Mouse (Mus musculus): ENCODE data around the gene Csad. TPM values are rescaled to one million over a fixed set of nuclear protein-coding genes. Genes with fewer than 3 reads are reported as not detected.

The Csad gene
- polyA plus RNA-seq, 1 experiment: 18.5 TPM

DNA sequence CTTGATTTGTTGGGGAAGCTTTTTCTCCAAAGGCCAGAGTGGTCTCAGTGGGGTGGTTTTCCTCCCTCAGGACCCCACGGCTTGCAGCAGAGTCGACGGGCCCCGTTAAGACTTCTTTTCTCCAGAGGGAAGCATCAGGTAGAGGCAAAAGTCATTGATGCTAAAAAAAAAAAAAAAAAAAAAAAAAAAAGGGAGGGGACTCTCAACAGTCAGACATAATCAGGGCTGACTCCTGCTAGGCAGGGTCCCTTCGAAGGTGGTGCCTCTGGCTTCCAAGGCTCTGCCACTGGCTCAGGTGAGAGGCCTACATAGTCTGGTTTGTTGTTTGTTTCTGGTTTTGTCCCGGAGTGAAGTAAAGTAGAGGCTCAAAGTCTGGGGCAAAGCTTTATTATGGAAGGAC, 11.1 kb upstream of the Csad start:
- no peak for TF ChIP-seq POLR2A (IDR thresholded peaks at IDR 0.05; ENCODE audit: borderline replicate concordance, control insufficient read depth, low read depth, low read length)
- no peak for TF ChIP-seq CTCF (IDR thresholded peaks at IDR 0.05; ENCODE audit: control insufficient read depth, insufficient read depth, low read length)
- Histone ChIP-seq H3K4me3 (replicated peaks; ENCODE audit: control insufficient read depth, low read depth, low read length) (no peak overlapping the region), H3K4me1 (ENCODE audit: control insufficient read depth, insufficient read depth, low read length) (no peaks in the 10 kb centered on the region), H3K27ac (ENCODE audit: control insufficient read depth, insufficient read depth, low read depth, low read length, poor library complexity) (no peak overlapping the region)
- WGBS: 83% methylated on average over 6 of the region's 6 CpGs

DNA sequence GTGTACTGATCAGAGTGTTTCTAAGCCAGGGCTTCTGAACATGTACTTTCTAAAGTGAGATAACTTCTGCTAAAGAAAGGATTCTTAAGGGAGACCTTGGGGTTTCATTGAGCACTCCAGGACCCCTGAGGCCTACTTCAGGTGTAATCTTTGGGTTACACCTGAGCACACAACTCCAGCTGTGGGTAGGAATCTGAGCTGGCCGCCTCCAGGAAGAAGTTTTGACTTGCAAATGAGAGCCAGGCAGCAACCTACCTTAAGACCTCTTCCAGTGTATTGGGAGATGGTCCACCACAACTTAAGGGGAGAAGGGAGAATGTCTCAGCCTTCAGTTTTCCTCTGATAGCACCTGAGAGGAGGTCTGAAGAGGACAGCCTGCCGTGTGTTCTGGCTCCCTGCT, 9.6 kb upstream of the Csad start:
- no peaks in the 10 kb centered on the region for H3K4me1 ChIP-seq (ENCODE audit: control insufficient read depth, insufficient read depth, low read length)
- H3K4me3 ChIP-seq (replicated peaks; ENCODE audit: control insufficient read depth, low read depth, low read length): no peak overlapping the region
- TF ChIP-seq CTCF (IDR thresholded peaks at IDR 0.05; ENCODE audit: control insufficient read depth, insufficient read depth, low read length): no peak
- no peak for TF ChIP-seq POLR2A (IDR thresholded peaks at IDR 0.05; ENCODE audit: borderline replicate concordance, control insufficient read depth, low read depth, low read length)
- no peak overlapping the region for H3K27ac ChIP-seq (ENCODE audit: control insufficient read depth, insufficient read depth, low read depth, low read length, poor library complexity)
- 86% methylated on average over 2 of the region's 2 CpGs for WGBS

DNA sequence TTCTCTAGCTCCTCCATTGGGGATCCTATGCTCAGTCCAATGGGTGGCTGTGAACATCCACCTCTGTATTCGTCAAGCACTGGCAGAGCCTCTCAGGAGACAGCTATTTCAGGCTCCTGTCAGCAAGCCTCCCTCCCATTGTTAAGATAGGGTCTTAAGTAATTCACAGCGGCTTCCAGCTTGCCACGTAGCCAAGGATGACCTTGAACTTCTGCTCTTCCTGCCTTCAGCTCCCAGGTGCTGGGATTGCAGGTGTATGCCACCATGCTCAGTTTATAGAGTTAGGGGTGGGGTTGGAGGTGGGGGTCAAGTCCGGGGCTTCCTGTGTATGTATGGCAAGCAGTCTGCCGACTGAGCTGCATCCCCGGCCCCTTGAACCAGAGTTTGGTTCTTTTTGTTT, 7.4 kb upstream of the Csad start:
- TF ChIP-seq POLR2A (IDR thresholded peaks at IDR 0.05; ENCODE audit: borderline replicate concordance, control insufficient read depth, low read depth, low read length): no peak
- no peak for TF ChIP-seq CTCF (IDR thresholded peaks at IDR 0.05; ENCODE audit: control insufficient read depth, insufficient read depth, low read length)
- H3K4me1 ChIP-seq (ENCODE audit: control insufficient read depth, insufficient read depth, low read length): peaks cover 3% of the 10 kb centered on the region; the same call in 1 of the 2 replicates
- H3K4me3 ChIP-seq (replicated peaks; ENCODE audit: control insufficient read depth, low read depth, low read length): no peak overlapping the region
- WGBS: 89% methylated on average over 6 of the region's 6 CpGs
- no peak overlapping the region for H3K27ac ChIP-seq (ENCODE audit: control insufficient read depth, insufficient read depth, low read depth, low read length, poor library complexity)

DNA sequence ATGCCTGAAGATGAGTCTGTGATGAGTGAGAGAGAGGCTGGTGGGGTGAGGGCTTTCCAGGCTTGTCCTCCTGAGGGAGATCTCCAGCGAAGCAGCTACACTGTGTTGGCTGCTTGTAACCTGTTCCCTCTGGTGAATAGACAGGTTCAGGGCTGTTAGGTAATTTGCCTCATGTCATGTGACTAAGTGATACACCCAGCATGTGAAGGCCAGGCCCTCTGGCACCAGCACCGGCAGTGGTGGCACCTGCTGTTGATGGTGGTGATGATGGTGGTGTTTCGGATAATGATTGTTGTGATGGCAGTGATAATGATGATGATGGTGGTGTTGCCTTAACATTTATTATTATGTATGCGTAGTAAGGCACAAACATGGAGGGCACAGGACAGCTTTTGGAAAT, 6.3 kb upstream of the Csad start:
- H3K4me3 ChIP-seq (replicated peaks; ENCODE audit: control insufficient read depth, low read depth, low read length): no peak overlapping the region
- no peak overlapping the region for H3K27ac ChIP-seq (ENCODE audit: control insufficient read depth, insufficient read depth, low read depth, low read length, poor library complexity)
- H3K4me1 ChIP-seq (ENCODE audit: control insufficient read depth, insufficient read depth, low read length): peaks cover 3% of the 10 kb centered on the region; the same call in 1 of the 2 replicates
- TF ChIP-seq POLR2A (IDR thresholded peaks at IDR 0.05; ENCODE audit: borderline replicate concordance, control insufficient read depth, low read depth, low read length) (no peak), CTCF (IDR thresholded peaks at IDR 0.05; ENCODE audit: control insufficient read depth, insufficient read depth, low read length) (no peak)
- WGBS: 95% methylated on average over 4 of the region's 4 CpGs

DNA sequence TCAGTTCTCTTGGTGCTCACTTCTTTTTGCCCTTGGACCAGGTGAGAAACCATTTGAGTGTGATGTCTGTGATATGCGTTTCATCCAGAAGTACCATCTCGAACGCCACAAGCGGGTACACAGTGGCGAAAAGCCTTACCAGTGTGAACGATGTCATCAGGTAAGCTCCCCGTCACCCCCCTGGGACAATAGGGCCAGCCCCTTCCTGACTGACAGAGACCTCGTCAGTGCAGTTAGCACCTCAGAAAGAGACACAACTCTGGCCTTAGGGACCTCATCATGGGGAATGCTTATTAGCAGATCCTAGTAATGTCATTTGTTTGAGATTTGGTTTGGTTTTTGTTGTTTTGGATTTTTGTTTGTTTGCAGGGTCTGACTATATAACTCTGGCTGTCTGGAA, 4.6 kb upstream of the Csad start:
- H3K27ac ChIP-seq (ENCODE audit: control insufficient read depth, insufficient read depth, low read depth, low read length, poor library complexity): no peak overlapping the region
- 94% methylated on average over 8 of the region's 8 CpGs for WGBS

DNA sequence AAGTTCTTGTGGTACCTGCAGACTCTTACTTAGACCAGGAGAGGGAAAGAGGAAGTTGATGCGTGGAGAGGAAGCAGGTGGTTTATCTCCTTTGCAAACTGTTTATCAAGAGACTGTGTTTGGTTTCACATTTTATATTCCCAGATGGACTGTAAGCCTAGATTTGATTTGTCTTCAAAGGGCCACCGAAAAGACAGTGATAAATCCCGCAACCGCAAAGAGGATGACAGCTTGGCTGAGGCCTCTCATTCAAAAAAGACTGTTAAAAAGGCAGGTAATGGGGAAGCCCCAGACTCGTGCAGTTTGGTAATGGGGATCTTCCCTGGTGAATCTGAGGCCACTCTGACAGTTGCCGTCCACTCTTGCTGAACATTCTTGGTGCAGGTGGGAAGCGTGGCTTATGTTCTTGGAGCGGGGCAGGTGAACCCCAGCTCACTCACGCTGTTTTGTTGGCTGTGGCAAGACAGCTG, 3.6 kb upstream of the Csad start:
- Histone ChIP-seq H3K4me1 (ENCODE audit: control insufficient read depth, insufficient read depth, low read length) (peaks cover 3% of the 10 kb centered on the region; the same call in 1 of the 2 replicates), H3K4me3 (replicated peaks; ENCODE audit: control insufficient read depth, low read depth, low read length) (peak overlapping the region; percentile 7), H3K27ac (ENCODE audit: control insufficient read depth, insufficient read depth, low read depth, low read length, poor library complexity) (peak overlapping the region; percentile 59; the same call in 1 of the 2 replicates)
- WGBS: 27% methylated on average over 9 of the region's 9 CpGs
- no peak for TF ChIP-seq CTCF (IDR thresholded peaks at IDR 0.05; ENCODE audit: control insufficient read depth, insufficient read depth, low read length)
- TF ChIP-seq POLR2A (IDR thresholded peaks at IDR 0.05; ENCODE audit: borderline replicate concordance, control insufficient read depth, low read depth, low read length): no peak

More for the DNA sequence above, 4.6 kb upstream of the Csad start:
- Histone ChIP-seq H3K4me1 (ENCODE audit: control insufficient read depth, insufficient read depth, low read length) (peaks cover 3% of the 10 kb centered on the region; the same call in 1 of the 2 replicates), H3K4me3 (replicated peaks; ENCODE audit: control insufficient read depth, low read depth, low read length) (no peak overlapping the region)
- no peak for TF ChIP-seq CTCF (IDR thresholded peaks at IDR 0.05; ENCODE audit: control insufficient read depth, insufficient read depth, low read length)
- TF ChIP-seq POLR2A (IDR thresholded peaks at IDR 0.05; ENCODE audit: borderline replicate concordance, control insufficient read depth, low read depth, low read length): no peak

DNA sequence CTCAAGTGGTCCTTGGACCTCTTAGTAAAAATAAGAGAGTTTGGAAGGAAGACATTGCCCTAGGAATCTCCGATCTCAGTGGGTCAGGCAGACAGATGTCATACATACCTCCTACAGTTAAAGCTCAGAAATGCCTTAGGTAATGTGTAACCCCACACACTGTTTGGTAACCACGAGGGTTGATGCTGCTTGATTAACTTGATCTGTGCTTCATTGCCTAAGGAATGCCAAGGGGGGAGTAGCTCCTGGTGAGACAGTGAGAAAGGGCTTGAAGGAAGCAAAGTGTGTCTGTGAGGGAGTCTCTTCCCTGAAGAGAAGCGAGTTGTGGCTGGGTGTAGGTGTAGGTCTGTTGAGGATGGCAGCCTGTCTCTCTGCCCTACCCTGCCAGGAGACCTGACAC, 2.8 kb upstream of the Csad start:
- 61% methylated on average over 3 of the region's 3 CpGs for WGBS
- peak overlapping the region; percentile 59; the same call in 1 of the 2 replicates for H3K27ac ChIP-seq (ENCODE audit: control insufficient read depth, insufficient read depth, low read depth, low read length, poor library complexity)
- peaks cover 3% of the 10 kb centered on the region; the same call in 1 of the 2 replicates for H3K4me1 ChIP-seq (ENCODE audit: control insufficient read depth, insufficient read depth, low read length)
- H3K4me3 ChIP-seq (replicated peaks; ENCODE audit: control insufficient read depth, low read depth, low read length): no peak overlapping the region
- TF ChIP-seq POLR2A (IDR thresholded peaks at IDR 0.05; ENCODE audit: borderline replicate concordance, control insufficient read depth, low read depth, low read length) (no peak), CTCF (IDR thresholded peaks at IDR 0.05; ENCODE audit: control insufficient read depth, insufficient read depth, low read length) (no peak)

DNA sequence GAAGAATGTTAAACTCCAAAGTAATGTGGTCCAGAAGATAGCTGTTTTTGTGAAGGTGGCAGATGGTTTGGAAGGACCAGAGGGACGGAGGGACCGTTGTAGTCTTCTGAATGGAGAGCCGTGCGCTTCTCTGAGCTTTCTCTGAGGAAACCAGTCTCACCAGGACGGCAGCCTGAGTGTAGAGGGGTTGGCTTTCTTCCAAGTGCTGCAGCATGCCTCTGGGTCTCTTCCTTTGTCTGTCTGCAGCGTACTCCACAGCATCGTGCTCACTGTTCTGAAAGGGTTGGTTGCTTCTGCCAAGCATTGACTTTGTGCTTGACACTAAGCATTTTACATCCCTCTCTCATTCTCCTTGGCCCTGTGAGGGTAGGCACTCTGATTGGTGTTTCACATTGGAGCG, 1.3 kb upstream of the Csad start:
- 56% methylated on average over 8 of the region's 8 CpGs for WGBS
- H3K27ac ChIP-seq (ENCODE audit: control insufficient read depth, insufficient read depth, low read depth, low read length, poor library complexity): no peak overlapping the region
- TF ChIP-seq CTCF (IDR thresholded peaks at IDR 0.05; ENCODE audit: control insufficient read depth, insufficient read depth, low read length): no peak
- TF ChIP-seq POLR2A (IDR thresholded peaks at IDR 0.05; ENCODE audit: borderline replicate concordance, control insufficient read depth, low read depth, low read length): no peak
- peaks cover 3% of the 10 kb centered on the region; the same call in 1 of the 2 replicates for H3K4me1 ChIP-seq (ENCODE audit: control insufficient read depth, insufficient read depth, low read length)
- H3K4me3 ChIP-seq (replicated peaks; ENCODE audit: control insufficient read depth, low read depth, low read length): no peak overlapping the region
